Mouse (Mus musculus): ENCODE data around the gene Prrg4.
A peak's percentile ranks its signal among the peaks of the same experiment; 100 is the strongest.
"Not testable (repeated sequence)": the region's sequence is repeated elsewhere in the genome, so short reads cannot be mapped to it uniquely, and the experiment has no call there.

The Prrg4 gene

DNA sequence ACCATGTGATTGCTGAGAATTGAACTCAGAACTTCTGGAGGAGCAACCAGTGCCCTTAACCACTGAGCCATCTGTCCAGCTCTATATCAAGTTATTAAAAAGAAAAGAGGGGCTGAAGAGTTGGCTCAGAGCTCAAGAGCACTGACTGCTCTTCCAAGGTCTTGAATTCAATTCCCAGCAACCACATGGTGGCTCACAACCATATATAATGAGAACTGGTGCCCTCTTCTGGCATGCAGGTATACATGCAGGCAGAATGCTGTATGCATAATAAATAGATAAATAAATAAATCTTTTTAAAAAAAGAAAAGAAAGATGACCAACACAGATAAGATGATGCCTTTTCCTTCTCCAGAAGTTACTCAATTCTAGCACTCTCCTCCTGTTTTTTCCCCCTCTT, 8.7 kb downstream of the Prrg4 start:
- no peak for DNase-seq

DNA sequence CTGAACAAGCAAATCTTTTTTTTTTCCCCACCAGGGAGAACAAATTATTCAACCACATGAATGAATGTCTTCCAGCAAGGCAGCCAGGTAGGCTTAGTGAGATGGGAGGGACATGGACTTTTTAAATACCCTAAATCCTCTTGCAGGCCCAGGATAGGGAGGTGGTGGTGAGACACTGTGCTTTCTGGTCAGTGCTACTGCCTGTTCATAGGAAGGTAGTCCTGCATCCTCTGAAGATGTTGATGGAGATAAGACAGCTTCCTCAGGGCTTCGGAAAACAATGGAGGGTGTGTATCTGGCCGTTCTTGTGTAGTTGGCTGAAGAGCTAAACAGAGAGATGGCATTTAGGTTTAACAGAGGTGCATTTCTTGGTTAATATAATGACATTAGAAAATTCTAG, 17.2 kb downstream of the Prrg4 start:
- no peak for DNase-seq

DNA sequence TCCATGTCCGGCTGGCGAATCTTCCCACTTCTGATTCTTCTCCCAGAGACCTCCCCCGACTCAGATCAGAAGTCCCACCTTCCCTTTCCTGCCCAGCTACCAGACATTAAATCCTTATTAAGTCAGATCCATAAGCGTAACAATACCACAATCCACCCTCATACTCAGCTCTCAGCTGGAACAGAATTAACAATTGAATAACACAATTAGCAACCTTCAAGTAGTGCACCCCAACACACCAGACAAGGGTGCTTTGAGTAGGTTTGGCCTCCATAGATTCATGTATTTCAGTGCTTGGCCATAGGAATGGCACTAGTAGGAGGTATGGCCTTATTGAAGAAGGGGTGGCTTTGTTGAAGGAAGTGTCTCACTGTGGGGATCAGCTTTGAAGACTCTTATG, 23.5 kb downstream of the Prrg4 start:
- no peak for DNase-seq

DNA sequence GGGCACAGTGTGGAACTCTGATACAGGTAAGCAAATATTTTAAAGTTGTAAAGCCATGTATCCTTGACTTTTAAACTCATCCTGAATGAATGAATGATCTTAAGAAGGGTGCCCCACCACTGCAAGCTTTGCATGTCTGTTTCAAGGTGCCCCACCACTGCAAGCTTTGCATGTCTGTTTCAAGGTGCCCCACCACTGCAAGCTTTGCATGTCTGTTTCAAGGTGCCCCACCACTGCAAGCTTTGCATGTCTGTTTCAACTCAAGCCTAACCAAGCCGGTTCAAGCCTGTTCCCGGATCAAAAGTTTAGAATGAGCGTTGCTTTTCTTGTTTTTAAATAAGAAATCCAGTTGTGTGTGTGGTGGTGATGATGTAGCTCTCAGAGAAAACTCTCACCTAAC, 30.9 kb downstream of the Prrg4 start:
- DNase-seq, result not testable (repeated sequence)

DNA sequence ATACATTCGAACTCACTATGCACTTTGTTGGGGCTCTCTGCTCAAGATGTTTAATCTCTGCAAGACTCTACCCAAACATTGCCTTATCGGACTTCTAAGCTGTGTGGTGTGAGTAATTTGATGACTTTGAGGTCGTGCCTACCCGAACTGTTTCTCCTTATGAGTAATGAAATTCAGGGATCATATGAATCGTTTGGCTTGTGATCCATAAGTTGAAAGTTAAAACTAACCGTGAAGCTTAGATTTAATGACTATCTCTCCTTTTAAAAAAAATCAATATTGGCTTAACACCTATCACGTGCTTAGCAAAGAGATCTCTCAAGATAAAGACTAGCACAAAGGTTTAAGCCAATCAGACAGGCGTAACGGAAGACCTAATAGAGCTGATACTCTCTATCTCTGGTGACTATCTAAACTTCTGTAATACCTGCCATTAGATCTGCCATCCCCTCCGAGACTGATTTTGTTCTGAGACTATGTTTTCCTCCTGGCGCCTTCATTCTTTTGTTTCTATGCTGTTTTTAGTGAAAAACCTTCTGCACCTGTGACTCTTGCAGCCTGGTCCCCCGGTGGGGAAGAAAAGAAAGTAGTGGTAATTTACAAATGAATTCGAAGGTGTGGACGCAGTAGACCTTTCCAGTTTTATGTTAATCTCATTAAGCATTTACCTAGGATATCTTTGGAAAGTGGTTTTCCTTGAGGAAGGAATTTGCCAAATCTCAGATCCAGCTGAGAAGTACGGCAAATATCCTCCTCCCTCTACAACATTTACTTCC, 31.9 kb downstream of the Prrg4 start:
- DNase-seq, result peak in 1 of 2 experiments; percentile 3

DNA sequence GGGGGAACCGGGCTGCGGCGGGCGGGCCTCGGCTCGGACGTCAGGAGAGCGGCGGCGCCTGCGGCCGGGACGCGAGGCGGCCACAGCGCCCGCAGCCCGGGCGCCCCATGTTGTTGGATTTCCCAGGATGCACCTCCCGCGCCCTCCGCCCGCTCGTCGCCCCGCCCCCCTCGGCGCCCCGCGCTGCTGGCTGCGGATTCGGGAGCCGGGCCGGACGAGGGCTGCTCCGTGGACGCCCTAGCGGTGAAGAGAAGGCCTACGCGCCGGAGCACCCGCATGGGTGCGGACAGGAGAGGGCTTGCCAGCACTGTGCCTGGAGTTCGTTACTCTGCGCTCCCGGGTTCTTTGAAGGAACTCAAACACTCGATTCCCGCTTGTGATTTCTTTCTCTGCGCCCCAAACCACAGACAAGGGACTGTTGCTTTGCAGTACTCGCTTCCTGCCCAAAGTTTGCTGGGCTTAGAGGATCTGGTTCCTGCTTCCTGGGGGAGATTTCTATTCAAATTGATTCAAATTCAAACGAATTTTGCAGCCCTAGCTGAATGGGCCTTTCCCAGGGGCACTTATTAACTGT, 32.7 kb downstream of the Prrg4 start:
- DNase-seq, result peak; percentile 91

DNA sequence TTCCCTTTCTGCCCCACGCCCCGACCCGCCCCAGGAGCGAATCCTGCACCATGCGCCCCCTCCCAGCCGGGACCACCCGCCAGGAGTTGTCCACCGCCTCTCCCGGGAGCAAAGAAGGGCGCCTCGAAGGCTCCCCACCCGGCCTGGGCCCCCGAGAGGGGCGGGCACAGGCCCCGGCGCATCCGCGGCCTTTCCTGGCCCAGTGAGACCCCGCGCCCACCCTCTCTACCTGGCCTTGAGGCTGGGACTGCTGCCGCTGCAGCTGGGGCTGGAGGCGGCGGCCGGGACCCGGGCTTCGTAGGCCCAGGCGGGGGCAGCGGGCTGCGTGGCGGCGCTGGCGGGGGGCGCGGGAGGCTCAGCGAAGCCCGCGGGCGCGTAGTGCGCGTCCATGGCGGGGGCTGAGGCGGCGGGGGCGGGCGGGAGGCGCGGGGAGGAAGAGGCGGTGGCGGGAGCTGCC, 33.3 kb downstream of the Prrg4 start, which contains the start of gene Qser1:
Qser1 (minus strand) TSS at position 390 of the 457 bp plus-strand sequence.
- DNase-seq, result no peak

DNA sequence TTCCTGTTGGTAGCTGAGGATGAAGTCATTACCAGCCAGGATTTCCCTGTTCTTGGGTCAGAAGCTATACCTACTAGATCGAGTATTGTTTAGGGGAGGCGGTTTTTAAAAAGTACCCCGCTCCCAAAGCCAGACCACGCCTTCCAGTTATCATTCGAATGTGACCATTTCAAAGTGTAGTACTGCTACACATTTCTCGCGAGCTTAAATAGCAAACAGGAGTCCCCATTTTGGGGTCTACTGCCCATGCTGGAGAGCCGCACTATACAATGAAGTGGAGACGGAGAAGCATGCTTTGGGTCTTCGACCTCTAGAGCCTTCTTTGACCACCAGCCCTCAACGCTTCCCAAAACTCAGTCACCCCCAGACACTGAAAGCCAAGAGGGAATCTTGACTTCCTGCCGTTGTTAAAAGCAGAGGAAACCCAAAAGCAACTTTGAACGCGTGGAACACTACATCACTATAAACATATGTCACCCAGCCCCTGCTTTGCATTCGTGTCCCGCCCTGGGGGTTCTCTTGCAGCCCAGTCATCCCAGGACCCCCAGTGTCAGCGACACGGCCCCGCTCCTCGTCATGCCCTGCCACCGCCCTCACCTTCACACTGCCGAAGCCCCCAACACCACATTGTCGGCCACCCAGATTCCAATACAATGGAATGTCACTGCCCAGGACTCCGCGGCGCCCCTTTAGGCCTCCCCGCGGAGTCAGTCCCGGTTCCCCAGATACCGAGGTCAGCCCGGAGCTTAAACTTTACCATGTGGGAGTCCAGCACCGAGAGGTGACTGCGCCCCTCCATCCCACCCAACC, 33.9 kb downstream of the Prrg4 start:
- DNase-seq, result peak in 1 of 2 experiments; percentile 20

DNA sequence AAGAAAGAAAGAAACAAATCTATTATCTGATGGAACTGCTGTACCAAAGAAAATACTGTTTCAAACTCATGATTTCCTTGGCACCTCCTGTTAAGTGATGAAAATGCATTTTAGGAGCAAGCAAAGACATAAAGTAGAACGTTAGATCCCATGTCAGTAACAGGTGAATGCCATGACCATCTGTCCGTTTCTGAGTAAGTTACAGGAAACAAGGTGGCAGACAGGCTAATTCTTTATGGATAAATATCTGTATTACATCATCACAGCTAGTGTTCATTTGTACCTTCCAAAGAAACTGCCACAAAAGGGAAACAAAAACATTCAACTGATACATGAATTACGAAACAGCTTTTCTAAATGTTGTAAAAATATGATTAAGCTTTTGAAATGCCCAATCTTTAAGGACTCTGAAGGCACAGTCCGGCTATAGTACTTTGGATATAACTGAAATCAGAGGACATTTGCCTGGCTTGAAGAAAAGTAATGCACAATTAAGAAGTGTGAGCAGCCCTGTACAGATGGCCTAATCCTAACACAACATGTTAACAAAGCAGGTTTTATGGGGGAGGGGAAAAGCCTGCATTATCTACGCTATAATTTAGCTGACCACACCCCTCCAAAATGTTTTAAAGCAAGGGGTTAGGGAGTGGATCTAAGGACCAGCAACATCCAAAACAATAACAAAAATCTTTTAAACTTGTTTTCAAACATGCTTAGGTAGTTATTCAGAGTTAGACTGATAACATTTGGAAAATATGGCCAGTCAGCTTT, 35.3 kb downstream of the Prrg4 start:
- no peak for DNase-seq

DNA sequence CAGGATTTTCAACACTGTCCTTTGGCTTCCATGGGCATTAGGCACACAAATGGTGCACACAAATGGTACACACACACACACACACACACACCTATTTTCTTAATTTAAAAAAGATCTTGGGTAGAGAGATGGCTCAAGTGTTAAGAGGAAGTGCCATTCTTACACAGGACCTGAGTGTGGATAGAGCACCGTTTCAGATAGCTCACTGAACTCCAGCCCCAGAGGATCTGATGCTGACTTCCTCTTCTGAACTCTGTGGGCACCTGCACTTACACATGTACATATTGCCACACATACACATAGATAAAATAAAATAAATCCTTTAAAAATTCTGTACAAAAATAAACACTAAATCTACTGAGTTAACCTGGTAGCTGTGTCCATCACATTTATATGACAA, 44.2 kb downstream of the Prrg4 start:
- no peak for DNase-seq

All from kidney, adult 8-10 months (tissue).